Mouse (Mus musculus): ENCODE measurements at regions not wholly inside any gene's neighbourhood (a gene's known extent, or its start where the extent isn't known, plus 50 kb on each side); places are given as distances from the start of the nearest gene placed in this dataset.

- Histone ChIP-seq H3K4me1 (ENCODE audit: control insufficient read depth, insufficient read depth, low read length) (no peaks in the 10 kb centered on the region), H3K9me3 (ENCODE audit: control insufficient read depth, low read length) (no peaks in the 10 kb centered on the region), H3K4me2 (ENCODE audit: low read depth, low read length) (no peak overlapping the region), H3K27me3 (replicated peaks; ENCODE audit: control insufficient read depth, insufficient read depth, low read length) (no peaks in the 10 kb centered on the region), H3K4me3 (ENCODE audit: low read length) (no peak overlapping the region), H3K36me3 (ENCODE audit: control insufficient read depth, insufficient read depth, low read length) (no peaks in the 10 kb centered on the region), H3K9ac (ENCODE audit: low read depth, low read length) (no peak overlapping the region), H3K27ac (ENCODE audit: low read length) (no peak overlapping the region)
- 91% methylated on average over 2 of the region's 2 CpGs for WGBS
- ATAC-seq = no peak
Measured at GRCm38 (mm10) chr7:37403483-37403882, 370.0 kb downstream of the Zfp536 start.

DNA sequence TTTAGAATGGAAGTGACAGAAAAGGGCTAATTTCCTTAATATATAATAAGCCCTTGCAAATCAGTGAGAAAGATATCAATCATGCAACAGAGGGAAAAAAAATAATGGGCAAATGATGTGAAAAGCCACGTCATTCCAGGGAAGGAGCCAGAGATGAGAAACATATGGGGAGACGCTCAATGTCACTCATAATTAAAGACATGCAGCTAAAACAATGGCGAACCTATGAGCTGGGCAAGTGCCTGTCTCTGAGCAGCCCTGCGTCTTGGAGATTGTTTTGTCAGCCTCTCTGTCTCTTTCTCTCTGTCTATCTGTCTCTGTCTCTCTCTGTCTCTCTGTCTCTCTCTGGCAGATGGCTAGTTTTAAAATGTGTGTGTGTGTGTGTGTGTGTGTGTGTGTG is 360.1 kb downstream of the Zfp536 start:
- Histone ChIP-seq H3K27me3 (replicated peaks; ENCODE audit: control insufficient read depth, insufficient read depth, low read length) (no peaks in the 10 kb centered on the region), H3K9me3 (ENCODE audit: control insufficient read depth, low read length) (no peaks in the 10 kb centered on the region), H3K9ac (ENCODE audit: low read depth, low read length) (no peak overlapping the region), H3K4me1 (ENCODE audit: control insufficient read depth, insufficient read depth, low read length) (no peaks in the 10 kb centered on the region), H3K4me2 (ENCODE audit: low read depth, low read length) (no peak overlapping the region), H3K4me3 (ENCODE audit: low read length) (no peak overlapping the region), H3K36me3 (ENCODE audit: control insufficient read depth, insufficient read depth, low read length) (no peaks in the 10 kb centered on the region), H3K27ac (ENCODE audit: low read length) (no peak overlapping the region)
- ATAC-seq = no peak
- WGBS = 63% methylated on average over 4 of the region's 4 CpGs

GRCm38 (mm10) chr7:37421704-37422103 is 351.7 kb downstream of the Zfp536 start:
- Histone ChIP-seq H3K27me3 (replicated peaks; ENCODE audit: control insufficient read depth, insufficient read depth, low read length) (no peaks in the 10 kb centered on the region), H3K27ac (ENCODE audit: low read length) (no peak overlapping the region), H3K9me3 (ENCODE audit: control insufficient read depth, low read length) (no peaks in the 10 kb centered on the region), H3K4me1 (ENCODE audit: control insufficient read depth, insufficient read depth, low read length) (no peaks in the 10 kb centered on the region), H3K9ac (ENCODE audit: low read depth, low read length) (no peak overlapping the region), H3K4me2 (ENCODE audit: low read depth, low read length) (no peak overlapping the region), H3K36me3 (ENCODE audit: control insufficient read depth, insufficient read depth, low read length) (no peaks in the 10 kb centered on the region), H3K4me3 (ENCODE audit: low read length) (no peak overlapping the region)
- WGBS = 79% methylated on average over 10 of the region's 10 CpGs
- ATAC-seq = no peak
